Mouse (Mus musculus): Measurements from ENCODE around the gene Lrrk1.

DNA sequence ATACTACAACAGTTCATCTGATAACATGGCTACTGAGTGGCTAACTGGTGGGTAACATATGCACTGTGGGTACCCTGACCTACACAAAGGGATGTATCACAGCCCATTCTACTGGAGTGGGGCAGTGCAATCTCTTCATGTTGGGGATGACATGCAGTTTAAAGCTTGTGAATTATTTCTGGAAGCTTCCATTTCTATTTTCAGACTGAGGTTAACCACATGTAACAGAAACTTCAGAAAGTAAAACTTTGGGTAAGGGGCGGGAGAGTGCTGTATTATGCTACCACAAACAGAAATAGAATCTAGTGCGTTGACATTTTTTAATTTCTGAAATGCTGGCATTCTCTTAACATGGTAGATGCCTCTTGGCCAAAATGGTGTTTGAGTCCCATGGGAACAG lies 178.2 kb downstream of the Lrrk1 start:
- TF ChIP-seq FLI1 (IDR thresholded peaks at IDR 0.05; ENCODE audit: low read length) (no peak), GATA1 (IDR thresholded peaks at IDR 0.05; ENCODE audit: borderline replicate concordance, low read length) (no peak)

All from megakaryocyte, embryonic 14.5 days (primary cell).